Mouse (Mus musculus): ENCODE measurements at regions not wholly inside any gene's neighbourhood (a gene's known extent, or its start where the extent isn't known, plus 50 kb on each side); places are given as distances from the start of the nearest gene placed in this dataset.

- TF ChIP-seq CTCF (IDR thresholded peaks at IDR 0.05; ENCODE audit: borderline replicate concordance, control insufficient read depth, extremely low read depth, insufficient read depth, low read length, poor library complexity) (no peak), POLR2A (IDR thresholded peaks at IDR 0.05; ENCODE audit: control insufficient read depth, extremely low read depth, insufficient read depth, low read length, poor library complexity) (no peak)
These were observed 464.1 kb downstream of the Sorl1 start for GRCm38 (mm10) chr9:41660011-41660410.
